ENCODE assay signal across 7 mouse cellular contexts in genomic region chr16:20677974-20678675, GRCm38 (mm10). TPM values are rescaled to one million over a fixed set of nuclear protein-coding genes. Genes with fewer than 3 reads are reported as not detected.
DNase-seq lines count a peak whose midpoint lies in the region; ATAC-seq lines count a peak whose summit lies in the region.

No protein-coding gene starts in this region.

- peak; percentile 95 for DNase-seq in MN1 (ENCODE audit: low spot score)
- peak; percentile 95 for DNase-seq in adrenal gland, postnatal 10 days
- peak; percentile 78 for DNase-seq in heart, postnatal 25 days (ENCODE audit: low spot score)
- DNase-seq in right cerebral cortex, postnatal 14 days: peak; percentile 55
- DNase-seq in thymus, postnatal 0 days (ENCODE audit: low spot score): no peak

- 78% methylated on average over 10 of the region's 10 CpGs for WGBS in liver, embryonic 12.5 days (ENCODE audit: insufficient replicate concordance)

- ATAC-seq in erythroid progenitor cell, adult 5-6 weeks (replicated peaks; ENCODE audit: low FRiP score, poor library complexity, severe bottlenecking): peak; percentile 91
- no peak for ATAC-seq in liver, embryonic 12.5 days

- no peak overlapping the region for H3K4me3 ChIP-seq in liver, embryonic 12.5 days

- intact Hi-C loops in heart, postnatal 25 days (cut with DNase I): no loop called here

- peaks cover 47% of the 10 kb centered on the region for H3K4me1 ChIP-seq in liver, embryonic 12.5 days

- H3K9ac ChIP-seq in liver, embryonic 12.5 days: 0 out of 2 replicates have a peak overlapping the region, but pooled peaks have one; percentile 1

- H3K27ac ChIP-seq in liver, embryonic 12.5 days: peak overlapping the region; percentile 34

- no peaks in the 10 kb centered on the region for H3K9me3 ChIP-seq in liver, embryonic 12.5 days (replicated peaks)

- no peaks in the 10 kb centered on the region for H3K27me3 ChIP-seq in liver, embryonic 12.5 days (replicated peaks)

- no peak overlapping the region for H3K4me2 ChIP-seq in liver, embryonic 12.5 days

- H3K36me3 ChIP-seq in liver, embryonic 12.5 days: peaks cover 92% of the 10 kb centered on the region

RNA-seq across cellular contexts. Expression of gene Eif4g1, which starts 10.0 kb away (rescaled TPM):
- total RNA-seq in adrenal gland, postnatal 10 days (2021): 100 to 1,000 TPM; 366 to 393 TPM
- total RNA-seq in erythroid progenitor cell, adult 5-6 weeks (2015; ENCODE audit: low replicate concordance): 105 and 116 TPM in 2 replicates
- total RNA-seq in erythroid progenitor cell, adult 5-6 weeks (2017; ENCODE audit: low replicate concordance): 109 and 153 TPM in 2 replicates
- 100 to 1,000 TPM; 388 to 397 TPM for total RNA-seq in heart, postnatal 25 days (2021)
- 180 and 187 TPM in 2 replicates for polyA plus RNA-seq in liver, embryonic 12.5 days (2016; fragmentation: Nextera tagmentation; extraction: Ambion mirVana)
- 105 and 110 TPM in 2 replicates for polyA plus RNA-seq in thymus, postnatal 0 days (2015; fragmentation: Nextera tagmentation; extraction: Ambion mirVana)

RNA-seq across cellular contexts. Expression of gene Fam131a, which starts 14.9 kb away (rescaled TPM):
- 10 to 100 TPM; 12.8 to 15.1 TPM for total RNA-seq in adrenal gland, postnatal 10 days (2021)
- total RNA-seq in erythroid progenitor cell, adult 5-6 weeks (2015; ENCODE audit: low replicate concordance): not detected in 2 replicates
- total RNA-seq in erythroid progenitor cell, adult 5-6 weeks (2017; ENCODE audit: low replicate concordance): not detected in 2 replicates
- total RNA-seq in heart, postnatal 25 days (2021): 10 to 100 TPM; 28.3 to 31.4 TPM
- polyA plus RNA-seq in liver, embryonic 12.5 days (2016; fragmentation: Nextera tagmentation; extraction: Ambion mirVana): 2.1 and 2.6 TPM in 2 replicates
- polyA plus RNA-seq in thymus, postnatal 0 days (2015; fragmentation: Nextera tagmentation; extraction: Ambion mirVana): 2.1 and 2.3 TPM in 2 replicates

RNA-seq across cellular contexts. Expression of gene Psmd2, which starts 26.7 kb away (rescaled TPM):
- 100 to 1,000 TPM; 196 to 198 TPM for total RNA-seq in adrenal gland, postnatal 10 days (2021)
- 71.7 and 115 TPM in 2 replicates for total RNA-seq in erythroid progenitor cell, adult 5-6 weeks (2015; ENCODE audit: low replicate concordance)
- total RNA-seq in erythroid progenitor cell, adult 5-6 weeks (2017; ENCODE audit: low replicate concordance): 125 and 131 TPM in 2 replicates
- 100 to 1,000 TPM; 190 to 201 TPM for total RNA-seq in heart, postnatal 25 days (2021)
- 277 and 289 TPM in 2 replicates for polyA plus RNA-seq in liver, embryonic 12.5 days (2016; fragmentation: Nextera tagmentation; extraction: Ambion mirVana)
- 264 TPM in 2 replicates for polyA plus RNA-seq in thymus, postnatal 0 days (2015; fragmentation: Nextera tagmentation; extraction: Ambion mirVana)

RNA-seq across cellular contexts. Expression of gene Polr2h, which starts 39.3 kb away (rescaled TPM):
- 10 to 100 TPM; 26.0 to 31.7 TPM for total RNA-seq in adrenal gland, postnatal 10 days (2021)
- 2.9 and 10.5 TPM in 2 replicates for total RNA-seq in erythroid progenitor cell, adult 5-6 weeks (2015; ENCODE audit: low replicate concordance)
- 5.8 and 11.2 TPM in 2 replicates for total RNA-seq in erythroid progenitor cell, adult 5-6 weeks (2017; ENCODE audit: low replicate concordance)
- 10 to 100 TPM in 1 of 2 experiments, 1 to 10 TPM in 1; 9.0 to 10.5 TPM for total RNA-seq in heart, postnatal 25 days (2021)
- 66.1 and 68.4 TPM in 2 replicates for polyA plus RNA-seq in liver, embryonic 12.5 days (2016; fragmentation: Nextera tagmentation; extraction: Ambion mirVana)
- polyA plus RNA-seq in thymus, postnatal 0 days (2015; fragmentation: Nextera tagmentation; extraction: Ambion mirVana): 116 and 117 TPM in 2 replicates

RNA-seq across cellular contexts. Expression of gene Clcn2, which starts 39.4 kb away (rescaled TPM):
- 10 to 100 TPM; 15.2 to 26.5 TPM for total RNA-seq in adrenal gland, postnatal 10 days (2021)
- total RNA-seq in erythroid progenitor cell, adult 5-6 weeks (2015; ENCODE audit: low replicate concordance): 11.5 and 21.0 TPM in 2 replicates
- total RNA-seq in erythroid progenitor cell, adult 5-6 weeks (2017; ENCODE audit: low replicate concordance): 9.9 and 10.7 TPM in 2 replicates
- 1 to 10 TPM; 1.5 to 2.1 TPM for total RNA-seq in heart, postnatal 25 days (2021)
- 14.0 and 14.5 TPM in 2 replicates for polyA plus RNA-seq in liver, embryonic 12.5 days (2016; fragmentation: Nextera tagmentation; extraction: Ambion mirVana)
- polyA plus RNA-seq in thymus, postnatal 0 days (2015; fragmentation: Nextera tagmentation; extraction: Ambion mirVana): 5.3 and 7.1 TPM in 2 replicates

Comparison
In these comparisons a context has a peak if more than half of its experiments do, and no peak if none do; other contexts are left out.
1. RNA of gene Fam131a, which starts 14.9 kb away (total RNA-seq): 28.3 to 31.4 TPM in heart, postnatal 25 days and 12.8 to 15.1 TPM in adrenal gland, postnatal 10 days; not detected in erythroid progenitor cell, adult 5-6 weeks; every median in the first group is over 10 times any median in the second.